Mouse (Mus musculus) spleen, adult 12 weeks (tissue): ENCODE data around the gene Macrod2.

Experiments used
- DNase-seq: peaks from one replicate; pipeline ENCODE4 v3.0.0; 2022; ENCODE audit warnings: low spot score

Macrod2 gene

GRCm38 (mm10) chr2:141073981-141074855, 679.1 kb downstream of the Macrod2 start:
- DNase-seq: no peak

GRCm38 (mm10) chr2:141078221-141078620, 683.1 kb downstream of the Macrod2 start:
- no peak for DNase-seq

GRCm38 (mm10) chr2:141091320-141091719, 696.2 kb downstream of the Macrod2 start:
- no peak for DNase-seq

GRCm38 (mm10) chr2:141117579-141117978, 722.5 kb downstream of the Macrod2 start:
- no peak for DNase-seq

- DNase-seq: no peak
These were observed 728.8 kb downstream of the Macrod2 start for GRCm38 (mm10) chr2:141123875-141124274.

- DNase-seq: no peak
These were observed 730.5 kb downstream of the Macrod2 start for GRCm38 (mm10) chr2:141125638-141126037.

- no peak for DNase-seq
These were observed 747.2 kb downstream of the Macrod2 start for GRCm38 (mm10) chr2:141142266-141142665.

GRCm38 (mm10) chr2:141152011-141152772, 757.1 kb downstream of the Macrod2 start:
- no peak for DNase-seq

GRCm38 (mm10) chr2:141155972-141156371, 760.9 kb downstream of the Macrod2 start:
- DNase-seq: no peak

GRCm38 (mm10) chr2:141156979-141157593, 762.0 kb downstream of the Macrod2 start:
- no peak for DNase-seq

GRCm38 (mm10) chr2:141158161-141158560, 763.1 kb downstream of the Macrod2 start:
- DNase-seq: no peak

GRCm38 (mm10) chr2:141163918-141164317, 768.8 kb downstream of the Macrod2 start:
- DNase-seq: no peak

GRCm38 (mm10) chr2:141169586-141169985, 774.5 kb downstream of the Macrod2 start:
- no peak for DNase-seq

GRCm38 (mm10) chr2:141173167-141173566, 778.1 kb downstream of the Macrod2 start:
- DNase-seq: no peak

- no peak for DNase-seq
These were observed 778.5 kb downstream of the Macrod2 start for GRCm38 (mm10) chr2:141173607-141174006.

- DNase-seq: no peak
These were observed 785.5 kb downstream of the Macrod2 start for GRCm38 (mm10) chr2:141180656-141181055.

- DNase-seq: no peak
These were observed 787.1 kb downstream of the Macrod2 start for GRCm38 (mm10) chr2:141182034-141182759.

GRCm38 (mm10) chr2:141194476-141194875, 799.4 kb downstream of the Macrod2 start:
- no peak for DNase-seq

GRCm38 (mm10) chr2:141200481-141200880, 805.4 kb downstream of the Macrod2 start:
- no peak for DNase-seq

GRCm38 (mm10) chr2:141201303-141202014, 806.4 kb downstream of the Macrod2 start:
- no peak for DNase-seq

- no peak for DNase-seq
These were observed 806.9 kb downstream of the Macrod2 start for GRCm38 (mm10) chr2:141202015-141202364.
